Comparison of ENCODE assay signal across 11 mouse cellular contexts in the genomic region with DNA sequence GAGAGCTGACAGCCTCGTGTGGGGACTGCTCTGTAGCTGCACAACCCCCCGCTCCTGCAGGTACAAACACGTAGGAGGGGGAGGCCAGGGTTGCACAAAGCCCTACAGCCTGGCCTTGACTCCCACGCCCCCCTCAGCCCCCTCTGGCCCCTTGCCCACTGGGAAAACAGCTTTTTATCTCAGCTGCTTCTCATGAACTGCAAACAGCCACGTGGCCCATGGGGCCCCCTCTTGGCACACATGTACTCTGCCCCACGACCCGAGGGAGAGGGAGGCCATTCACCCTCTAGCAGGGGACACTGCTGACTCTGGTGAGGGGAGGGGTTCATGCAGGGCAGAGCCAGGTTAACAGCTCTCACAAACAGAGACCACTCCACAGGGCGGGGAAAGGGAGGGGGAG. TPM values are rescaled to one million over a fixed set of nuclear protein-coding genes. Genes with fewer than 3 reads are reported as not detected.
DNase-seq lines count a peak whose midpoint lies in the region; ATAC-seq and TF ChIP-seq lines count a peak whose summit lies in the region.
"Had no signal": no experiment of that assay in that cellular context is flagged by ENCODE, and none has a peak within 500 bp of the region (broad histone marks: within the 10 kb centered on the region; RNA-seq: fewer than 3 reads in every experiment).

No protein-coding gene starts in this region.

- peaks cover 36% of the 10 kb centered on the region for H3K4me1 ChIP-seq in kidney, postnatal 0 days (replicated peaks; ENCODE audit: insufficient read depth, low read length)
- peaks cover 49% of the 10 kb centered on the region for H3K4me1 ChIP-seq in embryonic facial prominence, embryonic 14.5 days (ENCODE audit: control insufficient read depth, insufficient read depth, low read length)
- peaks cover 71% of the 10 kb centered on the region for H3K4me1 ChIP-seq in liver, embryonic 13.5 days (replicated peaks)

- 0 out of 2 replicates have a peak, but pooled peaks have one; percentile 9 for ATAC-seq in kidney, postnatal 0 days (replicated peaks; ENCODE audit: low FRiP score, low read depth)
- ATAC-seq in embryonic facial prominence, embryonic 14.5 days (ENCODE audit: low read depth), result no peak
- ATAC-seq in liver, embryonic 13.5 days (ENCODE audit: low read depth), result peak; percentile 86
- ATAC-seq: Patski had no signal

- H3K4me3 ChIP-seq in gastrocnemius, adult 2 months, result no peak overlapping the region
- H3K4me3 ChIP-seq in kidney, postnatal 0 days (replicated peaks; ENCODE audit: low read depth, low read length), result no peak overlapping the region
- no peak overlapping the region for H3K4me3 ChIP-seq in embryonic facial prominence, embryonic 14.5 days (ENCODE audit: low read depth, low read length)
- no peak overlapping the region for H3K4me3 ChIP-seq in liver, embryonic 13.5 days (replicated peaks)

- intact Hi-C loops in gastrocnemius, adult 2 months (cut with DNase I), result no loop called here

- DNase-seq in gastrocnemius, adult 2 months, result no peak
- no peak for DNase-seq in gastrocnemius, postnatal 4 days (ENCODE audit: low spot score in 2 of 2)
- no peak for DNase-seq in kidney, postnatal 0 days (ENCODE audit: low spot score)
- no peak for DNase-seq in kidney, postnatal 14 days
- peak; percentile 42 for DNase-seq in embryonic facial prominence, embryonic 14.5 days (ENCODE audit: low spot score)
- peak; percentile 31 for DNase-seq in liver, embryonic 13.5 days
- DNase-seq in thymus, postnatal 25 days, result no peak
- DNase-seq in adrenal gland, postnatal 14 days, result no peak
- DNase-seq: kidney, postnatal 36 days; right cerebral cortex, postnatal 14 days had no signal

- no peaks in the 10 kb centered on the region for H3K36me3 ChIP-seq in kidney, postnatal 0 days (ENCODE audit: insufficient read depth, low read length)
- H3K36me3 ChIP-seq in embryonic facial prominence, embryonic 14.5 days (ENCODE audit: control insufficient read depth, insufficient read depth, low read length), result no peaks in the 10 kb centered on the region
- no peaks in the 10 kb centered on the region for H3K36me3 ChIP-seq in liver, embryonic 13.5 days

- WGBS in kidney, postnatal 0 days, result 27% methylated on average over 8 of the region's 8 CpGs
- 42% methylated on average over 8 of the region's 8 CpGs for WGBS in embryonic facial prominence, embryonic 14.5 days
- WGBS in liver, embryonic 13.5 days (ENCODE audit: insufficient replicate concordance), result 45% methylated on average over 8 of the region's 8 CpGs

- peak overlapping the region; percentile 86; the same call in 1 of the 2 replicates for H3K27ac ChIP-seq in gastrocnemius, adult 2 months
- H3K27ac ChIP-seq in kidney, postnatal 0 days, result no peak overlapping the region
- peak overlapping the region; percentile 19; the same call in 1 of the 2 replicates for H3K27ac ChIP-seq in embryonic facial prominence, embryonic 14.5 days (replicated peaks; ENCODE audit: low read depth, low read length)
- peak overlapping the region; percentile 75; the same call in 1 of the 2 replicates for H3K27ac ChIP-seq in liver, embryonic 13.5 days

- H3K9me3 ChIP-seq in kidney, postnatal 0 days (replicated peaks; ENCODE audit: low read length), result no peaks in the 10 kb centered on the region
- no peaks in the 10 kb centered on the region for H3K9me3 ChIP-seq in embryonic facial prominence, embryonic 14.5 days (ENCODE audit: control insufficient read depth, low read length)
- no peaks in the 10 kb centered on the region for H3K9me3 ChIP-seq in liver, embryonic 13.5 days (replicated peaks)

- H3K4me2 ChIP-seq in kidney, postnatal 0 days (ENCODE audit: low read length), result no peak overlapping the region
- no peak overlapping the region for H3K4me2 ChIP-seq in embryonic facial prominence, embryonic 14.5 days (ENCODE audit: low read depth, low read length)
- H3K4me2 ChIP-seq in liver, embryonic 13.5 days, result no peak overlapping the region

- no peak overlapping the region for H3K9ac ChIP-seq in kidney, postnatal 0 days (ENCODE audit: low read depth, low read length)
- no peak overlapping the region for H3K9ac ChIP-seq in embryonic facial prominence, embryonic 14.5 days (ENCODE audit: low read depth, low read length)
- H3K9ac ChIP-seq in liver, embryonic 13.5 days, result no peak overlapping the region

- no peaks in the 10 kb centered on the region for H3K27me3 ChIP-seq in kidney, postnatal 0 days (ENCODE audit: insufficient read depth, low read length)
- no peaks in the 10 kb centered on the region for H3K27me3 ChIP-seq in embryonic facial prominence, embryonic 14.5 days (replicated peaks; ENCODE audit: control insufficient read depth, insufficient read depth, low read length)
- H3K27me3 ChIP-seq in liver, embryonic 13.5 days, result no peaks in the 10 kb centered on the region
- H3K27me3 ChIP-seq: Patski had no signal

- no peak for TF ChIP-seq CTCF in gastrocnemius, adult 2 months (IDR thresholded peaks at IDR 0.05)
- TF ChIP-seq CTCF in kidney, postnatal 0 days (IDR thresholded peaks at IDR 0.05; ENCODE audit: low read depth), result no peak

RNA-seq across cellular contexts. Expression of gene Mrpl23, which starts 36.5 kb away (rescaled TPM):
- total RNA-seq in gastrocnemius, adult 2 months (2021), result 1 to 10 TPM in 1 of 2 experiments, under 1 TPM in 1; 0.89 to 1.4 TPM
- 1 to 10 TPM; 6.3 to 9.4 TPM for total RNA-seq in gastrocnemius, postnatal 4 days (2021)
- polyA plus RNA-seq in kidney, postnatal 0 days (2015; fragmentation: Nextera tagmentation; extraction: Ambion mirVana), result 21.3 and 22.6 TPM in 2 replicates
- polyA plus RNA-seq in embryonic facial prominence, embryonic 14.5 days (2014; fragmentation: Nextera tagmentation; extraction: Ambion mirVana), result 30.3 and 33.1 TPM in 2 replicates
- polyA plus RNA-seq in liver, embryonic 13.5 days (2015; fragmentation: Nextera tagmentation; extraction: Ambion mirVana), result 11.3 and 12.2 TPM in 2 replicates
- total RNA-seq in adrenal gland, postnatal 14 days (2021), result 13.3 and 17.9 TPM in 2 replicates

Comparison
In these comparisons a context has a peak if more than half of its experiments do, and no peak if none do; other contexts are left out.
1. DNase-seq: peak in embryonic facial prominence, embryonic 14.5 days (single experiment) and liver, embryonic 13.5 days (single experiment); none in gastrocnemius, adult 2 months (single experiment), gastrocnemius, postnatal 4 days (0 of 2), kidney, postnatal 0 days (single experiment), kidney, postnatal 14 days (single experiment), thymus, postnatal 25 days (single experiment) and adrenal gland, postnatal 14 days (single experiment).